Mouse (Mus musculus) ovary, postnatal 14 days (tissue): ENCODE results near the gene Tm2d1.

ENCODE experiments used
- DNase-seq: peaks from one replicate; pipeline ENCODE4 v3.0.0; 2022; ENCODE audit warnings: low spot score

Tm2d1 gene

DNA sequence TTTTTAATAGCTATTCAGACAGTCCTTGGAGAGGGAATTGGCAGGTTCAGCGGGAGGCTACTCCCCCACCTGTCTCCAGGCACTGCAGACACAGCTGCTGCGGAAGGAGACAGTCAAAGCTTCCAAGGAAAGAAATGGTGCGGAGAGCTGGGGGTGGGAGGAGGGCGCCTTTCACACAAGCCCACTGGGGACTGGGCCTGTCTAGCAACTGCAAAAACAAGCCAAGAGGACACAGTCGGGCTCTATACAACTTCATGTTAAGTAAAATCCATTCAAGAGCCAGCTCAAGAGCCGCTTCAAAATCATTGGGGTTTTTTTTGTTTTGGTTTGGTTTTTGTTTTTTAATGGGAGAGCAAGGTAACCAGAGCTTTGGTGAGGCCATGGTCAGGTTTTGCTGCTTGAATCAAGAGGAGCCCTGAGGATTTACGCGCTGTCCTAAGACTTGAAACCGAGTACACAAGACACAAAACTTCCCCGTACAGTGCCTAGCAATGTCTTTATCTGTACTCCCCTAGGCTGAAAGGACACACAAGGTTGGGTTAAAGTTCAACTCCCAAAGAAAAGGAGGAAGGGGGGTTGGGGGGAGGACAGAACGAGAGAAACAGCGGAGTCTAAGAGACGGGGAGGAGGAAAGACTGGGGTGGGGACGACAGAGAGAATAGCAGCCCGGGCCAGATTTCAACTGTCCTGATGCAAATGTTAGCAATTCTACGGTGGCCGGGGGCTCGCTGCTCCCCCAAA, 61.6 kb downstream of the Tm2d1 start:
- peak; percentile 52 for DNase-seq

DNA sequence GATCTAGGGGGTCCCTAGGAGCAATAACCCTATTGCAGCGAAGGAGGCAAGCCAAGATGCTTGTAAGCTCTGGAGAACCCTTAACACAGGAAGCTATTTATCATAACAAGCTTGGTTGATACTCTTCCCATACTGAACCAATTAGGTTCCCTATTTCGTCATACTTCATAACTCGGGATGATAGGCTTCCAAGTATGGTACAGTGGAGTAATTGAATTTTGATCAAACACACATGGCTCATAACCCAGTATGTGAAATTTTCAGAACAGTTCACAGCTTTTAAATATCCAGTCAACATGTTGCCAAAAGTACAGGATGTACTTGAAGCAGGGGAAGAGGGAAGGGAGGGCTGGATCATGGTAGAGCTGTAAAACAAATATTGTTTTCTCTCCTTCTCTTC, 64.3 kb downstream of the Tm2d1 start:
- DNase-seq = no peak

DNA sequence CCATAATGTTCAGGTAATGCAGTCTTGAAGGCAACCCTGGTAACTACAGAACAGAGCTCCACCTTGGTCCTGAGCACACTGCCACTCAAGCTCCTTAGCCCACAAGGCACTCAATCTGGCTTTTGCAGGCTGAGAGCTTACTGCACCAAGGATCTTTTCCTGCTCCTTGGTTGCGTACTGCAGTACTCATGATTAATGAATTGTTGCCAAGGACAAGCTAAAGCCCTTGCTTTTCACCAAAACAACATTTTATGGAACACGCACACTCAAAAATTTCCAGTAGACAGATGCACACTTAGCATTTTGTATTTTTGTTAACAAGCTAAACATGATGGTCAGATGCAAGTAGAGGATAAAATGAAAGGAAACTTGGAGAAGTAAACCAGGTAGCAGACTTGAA, 66.0 kb downstream of the Tm2d1 start:
- DNase-seq = no peak
